Mouse (Mus musculus) 3134 (cell line): ENCODE data around the gene Raet1d.
"Not testable (repeated sequence)": the region's sequence is repeated elsewhere in the genome, so short reads cannot be mapped to it uniquely, and the experiment has no call there.

Experiments
- DNase-seq: peaks from one replicate; pipeline ENCODE4 v3.0.0-alpha.2; 2011; ENCODE audit warnings: low spot score; ENCODE audit not compliant: insufficient read length; ENCODE audit errors: extremely low read depth

Raet1d gene

DNA sequence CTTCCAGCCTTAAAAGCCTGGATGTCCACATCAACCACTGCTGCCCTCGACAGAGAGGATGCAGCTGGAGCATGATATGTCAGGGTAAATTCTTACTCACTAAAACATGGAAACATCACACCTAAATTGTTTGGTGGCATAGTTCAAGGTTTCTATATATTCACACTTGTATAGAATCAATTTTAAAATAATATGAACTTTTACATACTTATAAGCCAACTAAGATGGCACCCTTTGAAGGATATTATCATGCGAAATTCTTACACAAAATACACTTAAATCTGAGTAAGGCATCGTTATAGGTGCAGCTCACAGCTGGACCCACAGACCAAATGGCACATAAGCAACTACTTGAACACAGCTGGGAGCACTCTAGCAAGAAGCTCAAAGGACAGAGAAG, at the start of gene Raet1d:
Gene Raet1d, plus strand, starts transcription at position 301 of the 400 bp plus-strand sequence.
- not testable (repeated sequence) for DNase-seq

GRCm38 (mm10) chr10:22322858-22323257, 37.5 kb upstream of the Raet1d start:
- DNase-seq = no peak

DNA sequence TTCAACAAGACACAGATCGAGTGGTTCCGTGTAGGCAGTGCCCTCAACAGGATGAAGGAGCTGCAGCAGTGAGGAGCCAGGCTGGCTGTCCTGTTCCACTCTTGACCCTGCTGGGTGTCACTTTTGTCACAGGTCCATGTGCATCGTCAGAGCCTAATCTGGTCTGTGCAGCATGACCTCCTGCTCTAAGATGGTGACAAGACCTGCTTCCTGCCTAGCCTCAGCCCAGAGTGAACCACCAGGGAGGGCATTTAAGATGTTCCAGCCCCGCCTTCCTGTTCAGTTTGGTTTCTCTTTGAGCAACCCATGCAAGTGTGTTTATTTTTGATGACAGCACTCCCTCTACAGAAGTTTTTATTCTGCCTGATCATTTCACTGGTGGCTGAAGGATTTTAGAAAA, 14.6 kb upstream of the Raet1d start:
- not testable (repeated sequence) for DNase-seq

GRCm38 (mm10) chr10:22353548-22354195, 6.7 kb upstream of the Raet1d start:
- DNase-seq = not testable (repeated sequence)

- DNase-seq = not testable (repeated sequence)
Measured at GRCm38 (mm10) chr10:22354196-22354574, 6.2 kb upstream of the Raet1d start.

GRCm38 (mm10) chr10:22357373-22357772, 3.0 kb upstream of the Raet1d start:
- not testable (repeated sequence) for DNase-seq

GRCm38 (mm10) chr10:22360957-22361356, 605 bp downstream of the Raet1d start:
- not testable (repeated sequence) for DNase-seq

DNA sequence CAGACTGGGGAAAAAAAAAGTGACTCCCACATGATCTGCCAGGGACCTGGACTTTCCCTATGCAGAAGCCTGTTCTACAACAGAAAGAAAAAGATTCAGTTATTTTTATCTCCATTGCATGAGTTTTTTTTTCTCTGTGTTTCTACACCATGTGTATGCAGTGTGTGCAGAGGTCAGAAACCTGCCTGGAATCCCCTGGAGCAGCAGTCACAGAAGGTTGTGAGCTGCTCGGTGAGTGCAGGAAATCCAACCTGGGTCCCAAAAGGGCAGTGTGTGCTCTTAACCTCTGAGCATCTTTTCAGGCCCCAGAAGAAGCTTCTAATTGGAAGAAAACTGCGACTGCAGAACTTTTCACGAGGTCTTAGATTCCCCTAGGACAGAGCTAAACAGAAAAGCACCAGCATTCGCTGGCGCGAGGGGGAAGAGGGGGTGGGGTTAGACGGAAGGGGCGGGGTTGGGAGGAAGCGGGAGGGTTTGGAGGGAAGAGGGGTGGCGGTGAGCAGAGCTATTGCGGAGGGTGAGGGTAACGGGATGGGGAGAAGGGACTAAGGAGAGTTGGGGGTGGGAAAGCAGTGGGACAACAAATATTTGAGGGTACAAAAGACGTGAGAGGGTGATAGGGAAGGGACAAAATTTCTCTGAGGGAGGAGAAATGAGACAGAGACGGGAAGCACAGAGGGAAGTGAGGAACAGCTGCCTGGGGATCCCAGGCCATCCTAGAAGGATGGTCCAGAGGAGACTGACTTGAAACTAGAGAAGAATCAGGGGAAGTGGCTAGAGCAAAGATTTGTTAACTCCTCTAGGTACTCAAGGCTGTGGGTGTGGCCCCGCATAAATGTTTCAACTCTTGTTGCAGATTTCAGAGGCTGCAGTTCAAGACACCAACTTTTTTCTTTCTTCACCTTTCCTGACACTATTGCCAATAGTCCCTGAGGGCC, 1.3 kb downstream of the Raet1d start:
- not testable (repeated sequence) for DNase-seq

- not testable (repeated sequence) for DNase-seq
Measured at GRCm38 (mm10) chr10:22362466-22362865, 2.1 kb downstream of the Raet1d start.

DNA sequence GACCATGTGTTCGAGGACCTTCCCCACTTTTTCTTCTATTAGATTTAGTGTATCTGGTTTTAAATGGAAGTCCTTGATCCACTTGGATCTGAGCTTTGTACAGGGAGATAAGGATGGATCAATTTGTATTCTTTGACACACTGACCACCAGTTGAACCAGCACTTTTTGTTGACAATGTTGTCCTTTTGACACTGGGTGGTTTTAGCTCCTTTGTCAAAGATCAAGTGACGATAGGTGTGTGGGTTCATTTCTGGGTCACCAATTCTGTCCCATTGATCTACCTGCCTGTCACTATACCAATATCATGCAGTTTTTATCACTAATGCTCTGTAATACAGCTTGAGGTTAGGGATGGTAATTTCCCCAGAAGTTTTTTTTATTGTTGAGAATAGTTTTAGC, 4.6 kb downstream of the Raet1d start:
- DNase-seq = not testable (repeated sequence)

DNA sequence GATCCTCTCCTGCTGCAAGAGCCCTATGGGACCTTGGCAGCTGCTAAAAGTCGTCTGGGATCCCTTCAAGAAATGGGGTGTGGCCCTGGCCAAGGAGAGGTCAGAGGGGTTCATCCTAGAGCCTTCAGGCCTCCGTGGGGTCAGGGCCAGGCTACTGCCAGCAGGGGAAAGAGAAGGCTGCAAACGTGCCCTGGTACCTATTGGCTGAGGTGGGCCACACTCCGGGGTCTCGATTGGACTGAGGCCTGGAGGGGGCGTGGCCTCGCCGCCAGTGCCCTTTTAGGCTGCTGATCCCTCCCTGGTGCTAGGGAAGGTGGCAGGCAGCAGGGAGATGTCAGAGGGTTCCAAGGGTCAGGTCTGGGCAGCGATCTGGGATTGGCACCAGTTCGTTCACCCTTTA, 20.9 kb downstream of the Raet1d start:
- DNase-seq = not testable (repeated sequence)

DNA sequence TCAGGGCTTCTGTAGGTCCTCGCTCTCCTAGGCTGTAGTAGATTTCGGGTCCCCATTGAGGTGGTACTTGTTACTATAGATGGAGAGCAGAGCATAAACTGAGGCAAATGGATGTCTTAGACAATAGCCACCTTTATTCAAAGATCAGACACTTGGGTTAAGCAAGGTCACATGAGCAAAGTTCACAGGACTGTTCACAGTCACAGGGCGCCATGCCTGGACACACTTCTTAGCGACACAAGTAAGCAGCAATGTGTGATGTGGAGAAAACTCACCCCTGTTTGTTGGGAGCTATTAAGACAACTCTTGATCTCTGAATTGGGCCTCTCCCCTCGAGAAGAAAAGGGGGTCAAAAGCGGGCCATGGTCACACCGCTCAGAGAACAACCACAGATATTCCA, 29.8 kb downstream of the Raet1d start:
- DNase-seq = not testable (repeated sequence)

DNA sequence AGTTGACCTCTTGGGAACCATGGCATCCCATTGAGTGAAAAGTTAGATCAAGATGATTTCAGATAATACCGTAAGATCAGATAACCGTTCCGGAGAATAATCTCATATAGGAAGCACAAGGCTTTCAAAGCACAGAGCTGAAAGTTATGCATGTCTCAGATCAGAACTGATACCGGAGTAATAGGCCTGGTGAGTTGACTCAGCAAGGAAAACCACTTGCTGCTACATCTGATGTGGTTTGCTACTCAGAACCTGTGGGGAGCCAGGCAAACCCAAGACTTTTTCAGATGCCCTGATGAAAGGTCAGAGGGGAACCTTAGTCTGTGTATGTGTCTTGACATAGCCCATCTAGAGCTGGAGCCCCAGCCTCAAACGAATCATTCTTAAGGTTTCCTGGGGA, 31.3 kb downstream of the Raet1d start:
- not testable (repeated sequence) for DNase-seq

GRCm38 (mm10) chr10:22393028-22393824, 32.9 kb downstream of the Raet1d start:
- not testable (repeated sequence) for DNase-seq

- not testable (repeated sequence) for DNase-seq
Measured at GRCm38 (mm10) chr10:22396680-22397079, 36.3 kb downstream of the Raet1d start.

DNA sequence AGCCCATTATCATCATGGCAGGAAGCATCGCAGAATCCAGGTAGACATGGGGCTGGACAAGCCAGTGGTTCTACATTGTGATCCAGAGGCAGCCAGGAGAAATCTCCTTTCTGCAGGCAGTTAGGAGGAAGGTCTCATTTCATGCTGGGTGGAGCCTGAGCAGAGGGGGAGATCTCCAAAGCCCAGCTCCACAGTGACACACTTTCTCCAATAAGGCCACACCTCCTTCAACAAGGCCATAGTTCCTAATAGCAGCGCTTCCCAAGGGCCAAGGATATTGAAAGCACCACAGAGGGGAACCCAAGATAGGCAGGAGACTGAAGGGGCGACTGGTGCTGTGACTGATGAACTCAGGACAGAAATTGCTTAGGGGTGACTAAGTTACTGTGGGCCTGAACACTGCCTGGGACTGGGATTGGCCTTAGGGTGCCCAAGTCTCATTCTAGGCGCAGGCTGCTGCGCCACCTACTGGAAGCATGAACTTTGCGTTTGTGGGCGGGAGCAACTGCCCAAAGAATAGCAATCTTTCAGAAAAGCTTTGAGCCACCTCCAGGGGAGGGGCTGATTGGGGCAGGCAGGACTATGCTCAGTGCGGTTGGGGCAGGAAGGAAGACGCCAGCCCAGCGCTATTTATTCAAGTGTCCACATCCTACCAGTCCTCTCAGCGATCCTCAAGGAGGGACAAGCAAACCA, 42.0 kb downstream of the Raet1d start:
- DNase-seq = not testable (repeated sequence)

GRCm38 (mm10) chr10:22413702-22414494, 53.5 kb downstream of the Raet1d start:
- DNase-seq = not testable (repeated sequence)
